Mouse (Mus musculus): ENCODE data around the gene Cdkn1a.

- TF ChIP-seq POLR2A (IDR thresholded peaks at IDR 0.05; ENCODE audit: insufficient read length, low read depth) (no peak), MYOG (IDR thresholded peaks at IDR 0.05; ENCODE audit: control insufficient read depth in 1 of 3, insufficient read depth in 1 of 3, insufficient read length in 2 of 3, low read depth in 2 of 3) (no peak), TCF12 (IDR thresholded peaks at IDR 0.05; ENCODE audit: insufficient read depth, poor library complexity, severe bottlenecking) (no peak), TCF3 (IDR thresholded peaks at IDR 0.05; ENCODE audit: insufficient read length, low read depth) (no peak), USF1 (IDR thresholded peaks at IDR 0.05; ENCODE audit: low read depth) (no peak), SRF (IDR thresholded peaks at IDR 0.05; ENCODE audit: control insufficient read depth, insufficient read length, low read depth) (no peak), POLR2AphosphoS2 (IDR thresholded peaks at IDR 0.05; ENCODE audit: insufficient read length, low read depth) (no peak), MAX (IDR thresholded peaks at IDR 0.05; ENCODE audit: low read depth) (no peak), CEBPB (IDR thresholded peaks at IDR 0.05; ENCODE audit: insufficient read depth, poor library complexity, severe bottlenecking) (no peak)
Measured at GRCm38 (mm10) chr17:29147273-29147672, 56.5 kb downstream of the Cdkn1a start.
